Mouse (Mus musculus): ENCODE data around the gene Cd48. TPM values are rescaled to one million over a fixed set of nuclear protein-coding genes. Genes with fewer than 3 reads are reported as not detected.

Cd48 gene
- 0.77 and 0.85 TPM in 2 replicates for polyA plus RNA-seq (2012; rRNA removed)

GRCm38 (mm10) chr1:171681531-171682299 lies at the start of gene Cd48:
Gene Cd48, plus strand, starts transcription at chr1:171682009.

GRCm38 (mm10) chr1:171652734-171653133 lies 29.1 kb upstream of the Cd48 start, which contains the start of gene Slamf7:
Gene Slamf7, minus strand, starts transcription at chr1:171653035.

Other genes starting within 250 kb of the Cd48 start
- gene F11r, start 244.5 kb upstream of the Cd48 start, polyA plus RNA-seq (2012; rRNA removed): 7.0 and 10.3 TPM in 2 replicates
- 9.4 and 11.0 TPM in 2 replicates for gene Alyref2, start 178.5 kb upstream of the Cd48 start, polyA plus RNA-seq (2012; rRNA removed)
- gene Itln1, start 146.7 kb upstream of the Cd48 start, polyA plus RNA-seq (2012; rRNA removed): not detected in 2 replicates
- gene Cd244a, start 122.8 kb upstream of the Cd48 start, polyA plus RNA-seq (2012; rRNA removed): 0.05 TPM in 1 of 2 replicates, not detected in the other
- gene Ly9, start 74.6 kb upstream of the Cd48 start, polyA plus RNA-seq (2012; rRNA removed): 0.07 and 0.18 TPM in 2 replicates
- gene Slamf7, start 29.0 kb upstream of the Cd48 start, polyA plus RNA-seq (2012; rRNA removed): 0.01 TPM in 1 of 2 replicates, not detected in the other
- gene Slamf1, start 85.1 kb downstream of the Cd48 start, polyA plus RNA-seq (2012; rRNA removed): 0.17 and 0.22 TPM in 2 replicates
- 0.49 and 0.87 TPM in 2 replicates for gene Cd84, start 157.7 kb downstream of the Cd48 start, polyA plus RNA-seq (2012; rRNA removed)
- gene Gm10521, start 213.7 kb downstream of the Cd48 start, polyA plus RNA-seq (2012; rRNA removed): 0.06 TPM in 2 replicates
- 0.11 and 0.12 TPM in 2 replicates for gene Slamf6, start 235.5 kb downstream of the Cd48 start, polyA plus RNA-seq (2012; rRNA removed)

Data from central nervous system, embryonic 11.5 days (tissue).